Mouse (Mus musculus): Measurements from ENCODE around the gene Spocd1.

The Spocd1 gene

GRCm38 (mm10) chr4:129918464-129918863, 10.6 kb upstream of the Spocd1 start:
- no peak for DNase-seq (ENCODE audit: low spot score in 2 of 2)

GRCm38 (mm10) chr4:129918901-129919300, 10.1 kb upstream of the Spocd1 start:
- no peak for DNase-seq (ENCODE audit: low spot score in 2 of 2)

DNA sequence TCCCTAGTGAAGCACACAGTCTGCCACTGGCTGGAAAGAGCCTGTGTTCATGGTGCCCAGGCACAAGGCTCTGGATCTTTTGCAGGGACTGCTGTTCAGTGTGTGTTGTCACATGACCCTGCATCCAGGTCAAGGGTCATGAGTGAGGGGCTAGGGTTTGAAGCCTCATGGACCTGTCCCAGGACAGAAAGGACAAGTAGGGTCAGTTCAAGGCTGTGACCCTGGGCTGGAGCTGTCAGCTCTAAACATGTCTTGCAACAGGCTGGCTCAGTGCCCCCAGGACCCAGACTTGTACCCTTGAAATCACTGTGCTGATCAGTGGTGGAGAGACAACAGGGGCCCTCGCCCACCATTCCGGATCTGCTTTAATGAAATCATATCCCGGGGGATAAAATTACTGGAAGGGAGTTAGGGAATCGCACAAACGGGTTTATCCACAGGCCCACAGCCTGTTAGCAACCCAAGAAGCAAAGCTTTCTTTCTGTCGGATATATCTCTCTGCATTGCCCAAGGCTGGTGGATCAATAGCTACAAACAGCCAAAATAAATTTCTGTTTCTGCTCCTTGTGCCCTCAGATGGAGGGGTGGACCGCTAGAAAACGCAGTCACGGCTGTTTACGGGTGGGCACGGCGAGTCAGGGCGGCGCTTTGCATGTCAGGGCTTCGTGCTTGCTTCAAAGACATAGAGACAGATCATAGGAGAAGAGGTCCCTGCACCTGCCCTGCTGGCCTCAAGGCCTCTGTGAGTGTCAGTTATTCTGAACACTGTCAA, 8.3 kb upstream of the Spocd1 start:
- no peak for DNase-seq (ENCODE audit: low spot score in 2 of 2)

GRCm38 (mm10) chr4:129921314-129921587, 7.8 kb upstream of the Spocd1 start:
- DNase-seq (ENCODE audit: low spot score in 2 of 2) = no peak

DNA sequence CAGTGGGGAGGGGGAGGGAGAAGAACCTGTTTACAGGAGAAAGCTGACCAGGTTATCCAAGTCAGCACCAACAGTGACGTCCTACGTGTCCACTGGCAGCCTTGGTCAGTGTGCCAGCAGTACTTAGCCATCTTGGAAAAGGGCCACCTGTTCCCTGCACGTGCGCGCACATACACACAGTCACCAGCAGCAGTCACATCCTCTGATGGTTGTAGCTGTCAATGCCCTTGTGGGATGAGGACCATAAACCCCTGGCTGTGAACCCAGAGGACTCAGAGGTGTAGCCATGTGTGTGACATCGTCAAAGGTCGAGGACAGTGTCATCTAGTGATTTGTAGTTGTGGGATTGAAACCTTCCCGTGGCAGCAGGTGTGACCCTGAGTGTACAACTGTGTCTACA, 4.9 kb upstream of the Spocd1 start:
- peak in 1 of 2 experiments; percentile 34 for DNase-seq (ENCODE audit: low spot score in 2 of 2)

- DNase-seq (ENCODE audit: low spot score in 2 of 2) = peak; percentile 42 to 51
Observed at GRCm38 (mm10) chr4:129924694-129925093, 4.4 kb upstream of the Spocd1 start.

- peak; percentile 52 to 55 for DNase-seq (ENCODE audit: low spot score in 2 of 2)
Observed at GRCm38 (mm10) chr4:129926544-129926943, 2.5 kb upstream of the Spocd1 start.

GRCm38 (mm10) chr4:129927091-129927490, 2.0 kb upstream of the Spocd1 start:
- peak in 1 of 2 experiments; percentile 24 for DNase-seq (ENCODE audit: low spot score in 2 of 2)

DNA sequence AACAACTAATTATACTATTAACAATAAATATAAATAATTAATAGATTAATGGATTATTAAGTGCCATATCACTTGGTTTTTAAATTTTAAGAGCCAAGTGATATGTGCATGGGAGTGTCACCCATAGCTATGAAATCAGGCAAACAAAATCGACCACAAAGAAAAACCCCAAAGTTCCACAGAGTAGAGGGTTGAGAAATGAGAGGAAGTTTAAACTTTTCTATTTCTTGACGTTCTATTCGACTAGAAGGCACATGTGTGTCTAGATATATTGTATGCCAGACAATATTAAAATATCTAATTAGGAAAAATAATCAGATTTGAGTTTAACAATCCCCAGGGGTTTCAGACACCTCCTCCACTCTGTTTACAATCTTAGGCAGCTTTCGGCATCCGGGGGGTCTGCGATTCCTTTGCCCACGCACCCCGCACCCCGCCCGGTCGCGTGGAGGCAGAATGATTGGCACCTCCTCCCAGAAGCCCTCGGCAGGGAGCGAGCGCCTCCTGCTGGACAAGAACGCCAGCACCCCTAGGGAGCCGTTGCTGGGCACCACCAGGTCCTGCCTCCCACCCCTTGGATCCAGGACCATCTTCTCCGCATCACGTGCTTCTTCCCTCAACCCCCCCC, 811 bp upstream of the Spocd1 start:
- peak; percentile 80 to 88 for DNase-seq (ENCODE audit: low spot score in 2 of 2)

DNA sequence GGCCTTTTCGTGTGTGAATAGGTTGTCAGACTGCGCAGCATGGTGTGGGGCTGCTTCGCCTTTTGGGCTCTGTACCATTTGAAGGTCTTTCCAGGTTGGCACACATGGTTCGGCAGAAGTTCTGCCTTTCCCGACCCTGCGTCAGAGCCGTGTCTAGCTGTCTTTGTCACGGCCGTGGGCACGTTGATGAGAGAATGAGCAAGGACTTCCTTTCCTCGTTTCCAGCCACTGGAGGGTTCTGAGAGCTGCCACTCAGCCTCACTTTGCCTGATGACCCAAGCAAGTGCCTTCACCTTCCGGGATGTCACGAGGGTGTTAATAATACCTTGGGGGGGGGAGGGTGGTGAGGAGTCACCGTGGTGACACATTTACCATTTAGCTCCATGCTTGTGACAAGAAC, 4.6 kb downstream of the Spocd1 start:
- peak in 1 of 2 experiments; percentile 32 for DNase-seq (ENCODE audit: low spot score in 2 of 2)

GRCm38 (mm10) chr4:129934177-129934855, 5.3 kb downstream of the Spocd1 start:
- DNase-seq (ENCODE audit: low spot score in 2 of 2) = no peak

- DNase-seq (ENCODE audit: low spot score in 2 of 2) = no peak
Observed at GRCm38 (mm10) chr4:129951359-129951821, 22.3 kb downstream of the Spocd1 start.

DNA sequence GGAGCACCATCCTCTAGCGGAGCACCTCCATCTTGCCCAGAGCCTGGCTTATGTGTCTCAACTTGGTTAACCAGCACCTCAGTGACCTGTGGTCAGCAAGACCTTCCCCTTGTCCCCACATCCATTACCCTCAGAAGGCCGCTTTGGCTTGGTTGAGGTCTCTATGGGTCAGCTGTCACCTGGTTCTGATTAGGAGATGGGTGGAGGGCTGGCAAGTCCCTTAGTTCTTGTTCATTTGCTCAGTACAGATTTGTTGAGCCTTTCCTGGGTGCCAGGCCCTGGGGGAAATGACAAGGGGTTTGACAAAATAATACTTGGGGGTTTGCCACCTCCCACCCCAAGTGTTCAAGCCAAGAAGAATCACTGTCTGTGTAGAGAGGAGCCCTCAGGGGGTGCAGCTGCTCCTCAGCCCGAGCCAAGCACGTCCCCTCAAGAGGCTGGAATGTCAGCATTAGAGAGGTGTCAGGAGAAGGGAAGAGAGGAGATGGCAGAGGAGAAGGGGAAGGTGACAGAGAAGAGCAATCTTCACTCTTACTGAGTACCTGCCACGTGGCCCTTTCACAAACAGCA, 23.3 kb downstream of the Spocd1 start:
- DNase-seq (ENCODE audit: low spot score in 2 of 2) = no peak

GRCm38 (mm10) chr4:129954527-129954926, 25.5 kb downstream of the Spocd1 start:
- no peak for DNase-seq (ENCODE audit: low spot score in 2 of 2)

GRCm38 (mm10) chr4:129960180-129960944, 31.3 kb downstream of the Spocd1 start:
- DNase-seq (ENCODE audit: low spot score in 2 of 2) = peak; percentile 33 to 46

GRCm38 (mm10) chr4:129965294-129965693, 36.2 kb downstream of the Spocd1 start:
- DNase-seq (ENCODE audit: low spot score in 2 of 2) = no peak

DNA sequence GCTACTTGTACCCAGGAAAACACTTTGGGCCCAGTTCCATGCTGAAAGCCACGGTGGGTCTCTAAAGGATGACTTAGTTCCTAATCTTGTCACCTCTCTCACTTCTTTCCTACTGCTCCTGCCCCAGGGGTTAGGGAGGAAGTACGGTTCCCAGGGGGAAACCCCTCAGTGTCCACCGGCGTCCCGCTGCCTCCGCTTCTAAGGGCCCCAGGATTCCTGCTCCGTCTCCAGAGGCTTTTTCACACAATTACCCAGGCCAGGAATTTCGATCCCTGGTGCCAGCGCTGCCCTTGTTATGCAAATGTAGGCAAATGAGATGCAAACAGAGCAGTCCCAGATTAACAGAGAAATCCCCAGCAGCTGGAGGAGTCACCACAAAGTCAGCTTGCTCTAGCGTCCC, 37.2 kb downstream of the Spocd1 start:
- DNase-seq (ENCODE audit: low spot score in 2 of 2) = no peak

GRCm38 (mm10) chr4:129967024-129968014, 38.3 kb downstream of the Spocd1 start:
- DNase-seq (ENCODE audit: low spot score in 2 of 2) = no peak

- DNase-seq (ENCODE audit: low spot score in 2 of 2) = no peak
Observed at GRCm38 (mm10) chr4:129970168-129970567, 41.1 kb downstream of the Spocd1 start.

GRCm38 (mm10) chr4:129970861-129971260, 41.8 kb downstream of the Spocd1 start:
- no peak for DNase-seq (ENCODE audit: low spot score in 2 of 2)

- no peak for DNase-seq (ENCODE audit: low spot score in 2 of 2)
Observed at GRCm38 (mm10) chr4:129971989-129972388, 42.9 kb downstream of the Spocd1 start.

All from natural killer cell, adult 2 months (primary cell).